Comparison of ENCODE assay signal across 22 mouse cellular contexts in the genomic region with DNA sequence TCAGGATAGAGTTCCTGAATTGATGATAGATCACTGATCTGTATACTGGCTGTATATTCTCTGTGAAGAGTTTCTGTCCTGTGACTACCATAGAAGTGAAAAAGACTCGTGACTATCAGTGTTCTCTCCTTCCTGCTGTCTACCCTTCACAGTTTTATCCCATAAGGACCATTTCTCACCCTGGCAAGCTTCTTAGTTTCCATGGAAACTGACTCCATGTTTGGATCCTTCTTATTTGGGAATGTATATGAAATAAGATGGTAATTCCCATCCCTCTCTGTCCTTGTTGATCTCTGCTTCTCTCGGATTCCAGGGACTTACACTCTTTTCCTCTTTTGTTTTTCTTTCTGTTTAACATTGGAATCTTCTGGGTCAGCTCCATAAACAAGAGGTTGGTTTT. TPM values are rescaled to one million over a fixed set of nuclear protein-coding genes. Genes with fewer than 3 reads are reported as not detected.
"Had no signal": no experiment of that assay in that cellular context is flagged by ENCODE, and none has a peak within 500 bp of the region (broad histone marks: within the 10 kb centered on the region; RNA-seq: fewer than 3 reads in every experiment).

No protein-coding gene starts in this region.

- H3K9me3 ChIP-seq: limb, embryonic 10.5 days; limb, embryonic 13.5 days; liver, embryonic 12.5 days; liver, embryonic 15.5 days; lung, embryonic 15.5 days; megakaryocyte, embryonic 14.5 days; midbrain, embryonic 10.5 days; midbrain, embryonic 13.5 days; neural tube, embryonic 13.5 days had no signal

- H3K4me3 ChIP-seq: limb, embryonic 10.5 days; limb, embryonic 13.5 days; liver, embryonic 12.5 days; liver, embryonic 15.5 days; lung, embryonic 15.5 days; midbrain, embryonic 10.5 days; midbrain, embryonic 13.5 days; myocyte; neural tube, embryonic 13.5 days had no signal

- H3K27ac ChIP-seq: kidney, postnatal 0 days; limb, embryonic 10.5 days; limb, embryonic 13.5 days; liver, embryonic 12.5 days; liver, embryonic 15.5 days; lung, embryonic 15.5 days; midbrain, embryonic 10.5 days; midbrain, embryonic 13.5 days; neural tube, embryonic 13.5 days had no signal

- DNase-seq: kidney, adult 18-20 months; kidney, adult 9 months; liver; lung, adult 18-20 months; lung, postnatal 10 days; lung, postnatal 36 days; thymus, adult 2 months; thymus, postnatal 14 days; thymus, postnatal 4 days had no signal

- ATAC-seq: liver, embryonic 12.5 days; midbrain, embryonic 13.5 days; midbrain, embryonic 16.5 days had no signal

- H3K9ac ChIP-seq: limb, embryonic 13.5 days; liver, embryonic 12.5 days; liver, embryonic 15.5 days; lung, embryonic 15.5 days; midbrain, embryonic 13.5 days; neural tube, embryonic 13.5 days had no signal

- H3K4me2 ChIP-seq: limb, embryonic 13.5 days; liver, embryonic 12.5 days; liver, embryonic 15.5 days; lung, embryonic 15.5 days; midbrain, embryonic 13.5 days; neural tube, embryonic 13.5 days had no signal

- H3K27me3 ChIP-seq: limb, embryonic 13.5 days; liver, embryonic 12.5 days; liver, embryonic 15.5 days; lung, embryonic 15.5 days; megakaryocyte, embryonic 14.5 days; midbrain, embryonic 13.5 days; neural tube, embryonic 13.5 days had no signal

RNA-seq across cellular contexts. Expression of gene Gck, which starts 10.2 kb away (rescaled TPM):
- total RNA-seq: monocyte, adult 5-6 weeks had no signal
